Mouse (Mus musculus) spleen, adult 10 weeks (tissue): ENCODE measurements around the gene Gm15013. TPM values are rescaled to one million over a fixed set of nuclear protein-coding genes. Genes with fewer than 3 reads are reported as not detected.

Experiments
- polyA plus RNA-seq: library from polyadenylated mRNA; stranded (reverse); fragments of 350-450 nt; fragmentation: Illumina TruSeq; extraction: RNeasy Lipid Tissue Mini Kit (QIAGEN cat#74804); gene quantifications from one replicate; pipeline ENCODE4 v1.2.3, GENCODE M21; 2015; ENCODE audit warnings: low replicate concordance; ENCODE audit not compliant: insufficient read depth

Gm15013 gene
- not detected for polyA plus RNA-seq

DNA sequence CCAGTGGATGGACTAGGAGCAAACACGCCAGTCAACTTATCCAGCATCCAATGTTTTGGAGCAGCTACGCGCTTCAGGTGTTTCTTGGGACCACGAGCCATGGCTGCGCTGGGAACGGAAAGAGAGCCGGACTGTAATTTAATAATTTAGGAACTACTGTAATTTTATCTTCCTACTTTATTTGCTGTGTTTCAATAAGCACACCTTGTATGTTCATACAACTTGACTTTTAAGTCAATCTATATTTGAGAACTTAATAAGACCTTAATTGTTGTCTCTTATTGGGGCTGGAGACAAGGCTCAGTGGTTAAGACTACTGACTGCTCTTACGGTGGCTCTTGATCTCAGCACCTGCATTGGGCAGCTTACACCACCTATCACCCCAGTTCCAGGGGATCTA lies at the start of gene Gm15013:
Gene Gm15013, minus strand, starts transcription at position 101 of the 400 bp plus-strand sequence.

DNA sequence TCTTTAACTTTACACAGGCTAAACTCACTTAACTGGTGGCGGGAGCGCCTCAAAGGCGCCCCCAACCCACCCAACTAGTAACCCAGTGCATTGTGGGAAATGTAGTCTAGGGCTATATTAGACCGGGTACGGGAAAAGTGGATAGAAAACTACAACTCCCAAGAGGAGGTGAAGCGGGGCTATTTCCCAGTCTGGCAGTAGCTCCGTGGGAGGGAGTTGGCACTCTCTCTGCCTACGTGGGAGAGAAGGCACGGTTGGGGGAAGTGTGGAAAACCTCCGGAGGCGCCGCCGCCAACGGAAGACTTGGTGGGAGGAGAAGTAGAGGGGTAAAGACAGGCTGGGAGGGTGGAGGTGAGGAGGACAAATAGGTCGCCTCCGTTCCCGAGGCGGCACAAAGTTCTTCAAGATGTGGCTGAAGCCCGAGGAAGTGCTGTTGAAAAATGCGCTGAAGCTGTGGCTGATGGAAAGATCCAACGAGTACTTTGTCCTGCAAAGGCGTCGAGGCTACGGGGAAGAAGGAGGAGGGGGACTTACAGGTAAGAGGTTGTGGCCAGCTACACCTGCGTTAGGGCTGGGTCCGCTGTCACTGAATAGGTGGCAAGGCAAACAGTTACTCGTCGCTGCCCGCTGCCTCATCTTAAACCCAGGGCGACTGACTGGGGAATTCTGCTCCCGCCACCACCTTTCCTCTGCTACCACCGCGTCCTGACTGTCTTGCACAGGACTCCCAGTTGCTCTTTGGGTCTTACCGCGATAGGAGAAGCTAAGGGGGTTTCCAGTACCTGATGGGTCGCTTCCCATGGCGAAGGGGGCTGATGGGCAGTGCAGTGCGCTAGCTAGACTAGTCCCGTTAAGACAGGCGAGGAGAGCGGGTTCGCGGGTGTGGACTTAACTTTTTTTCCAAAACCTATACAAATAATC lies 29.2 kb downstream of the Gm15013 start, which contains the start of gene Tbc1d8b:
Gene Tbc1d8b, plus strand, starts transcription at position 222 of the 921 bp plus-strand sequence.

Other genes with a start within 250 kb of the Gm15013 start
- gene D330045A20Rik, start 234.1 kb downstream of the Gm15013 start, polyA plus RNA-seq: 0.14 TPM
- gene Rnf128, start 151.2 kb downstream of the Gm15013 start, polyA plus RNA-seq: 0.48 TPM
- gene Tbc1d8b, start 29.5 kb downstream of the Gm15013 start, polyA plus RNA-seq: 14.1 TPM
- not detected for gene Ripply1, start 67.9 kb upstream of the Gm15013 start, polyA plus RNA-seq
- not detected for gene Cldn2, start 86.3 kb upstream of the Gm15013 start, polyA plus RNA-seq
- 1.0 TPM for gene Morc4, start 157.2 kb upstream of the Gm15013 start, polyA plus RNA-seq